Mouse (Mus musculus) limb, embryonic 15.5 days (tissue): ENCODE measurements at regions not wholly inside any gene's neighbourhood (a gene's known extent, or its start where the extent isn't known, plus 50 kb on each side); places are given as distances from the start of the nearest gene placed in this dataset.
"Not testable (repeated sequence)": the region's sequence is repeated elsewhere in the genome, so short reads cannot be mapped to it uniquely, and the experiment has no call there.

ENCODE experiments used
- ATAC-seq: fragments of 200-750 bp; cut with Nextera tagmentation; 2 replicates; pipeline ENCODE4 v1.8.0; 2017; ENCODE audit warnings: low read depth, moderate TSS enrichment; ENCODE audit not compliant: insufficient number of reproducible peaks, low FRiP score, low TSS enrichment
- H3K27ac ChIP-seq: fragments of 300-500 bp; sonication (generic); 2 replicates; pipeline ENCODE4 v1.5.1; 2015; ENCODE audit warnings: moderate library complexity, mild to moderate bottlenecking, inconsistent platforms
- H3K27me3 ChIP-seq: fragments of 300-500 bp; sonication (generic); 2 replicates; pipeline ENCODE4 v1.6.1; 2015; ENCODE audit warnings: inconsistent platforms
- H3K36me3 ChIP-seq: fragments of 300-500 bp; sonication (generic); 2 replicates; pipeline ENCODE4 v1.6.1; 2015; ENCODE audit warnings: inconsistent platforms
- H3K4me1 ChIP-seq: fragments of 300-500 bp; sonication (generic); 2 replicates; pipeline ENCODE4 v1.6.1; 2015; ENCODE audit warnings: inconsistent platforms
- H3K4me2 ChIP-seq: fragments of 300-500 bp; sonication (generic); 2 replicates; pipeline ENCODE4 v1.6.1; 2015; ENCODE audit warnings: mild to moderate bottlenecking, inconsistent platforms
- H3K4me3 ChIP-seq: fragments of 300-500 bp; sonication (generic); 2 replicates; pipeline ENCODE4 v1.5.1; 2015; ENCODE audit warnings: mild to moderate bottlenecking, inconsistent platforms
- H3K9ac ChIP-seq: fragments of 300-500 bp; sonication (generic); 2 replicates; pipeline ENCODE4 v1.6.1; 2015; ENCODE audit warnings: inconsistent platforms
- H3K9me3 ChIP-seq: fragments of 300-500 bp; sonication (generic); 2 replicates; pipeline ENCODE4 v1.6.1; 2016; ENCODE audit warnings: inconsistent platforms
- WGBS: fragments of 180-500 bp; shearing (Covaris S2); methylation state at CpG from one replicate; pipeline ENCODE4 v1.1.7; 2015; 5-methylcytosine and 5-hydroxymethylcytosine counted together

DNA sequence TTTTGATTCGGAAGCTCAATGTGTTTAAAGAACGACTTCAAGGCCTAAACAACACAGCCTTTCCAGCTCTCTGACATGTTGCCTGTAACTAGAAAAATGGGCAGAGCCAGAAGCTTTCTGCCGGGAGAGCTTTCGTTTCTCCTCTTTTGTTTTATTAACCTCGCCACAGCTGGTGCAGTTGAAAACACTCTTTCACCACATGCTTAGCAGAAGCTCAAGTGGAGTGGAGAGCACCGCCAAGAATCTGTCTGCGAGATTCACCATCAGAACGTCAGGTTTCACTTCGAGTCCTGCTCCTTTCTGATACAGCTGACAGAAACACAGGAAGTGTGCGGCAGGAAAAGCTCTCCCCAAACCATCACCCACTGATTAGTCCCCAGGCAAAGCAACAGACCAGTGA is 100.1 kb downstream of the Rps12 start:
- no peaks in the 10 kb centered on the region for H3K9me3 ChIP-seq
- no peak overlapping the region for H3K9ac ChIP-seq
- WGBS: 30% methylated on average over 10 of the region's 10 CpGs
- H3K4me1 ChIP-seq: peaks cover 7% of the 10 kb centered on the region; the same call in 1 of the 2 replicates
- no peak for ATAC-seq
- H3K27ac ChIP-seq: 0 out of 2 replicates have a peak overlapping the region, but pooled peaks have one; percentile 43
- 0 out of 2 replicates have a peak overlapping the region, but pooled peaks have one; percentile 12 for H3K4me2 ChIP-seq
- 0 out of 2 replicates have a peak overlapping the region, but pooled peaks have one; percentile 10 for H3K4me3 ChIP-seq
- no peaks in the 10 kb centered on the region for H3K27me3 ChIP-seq
- no peaks in the 10 kb centered on the region for H3K36me3 ChIP-seq

DNA sequence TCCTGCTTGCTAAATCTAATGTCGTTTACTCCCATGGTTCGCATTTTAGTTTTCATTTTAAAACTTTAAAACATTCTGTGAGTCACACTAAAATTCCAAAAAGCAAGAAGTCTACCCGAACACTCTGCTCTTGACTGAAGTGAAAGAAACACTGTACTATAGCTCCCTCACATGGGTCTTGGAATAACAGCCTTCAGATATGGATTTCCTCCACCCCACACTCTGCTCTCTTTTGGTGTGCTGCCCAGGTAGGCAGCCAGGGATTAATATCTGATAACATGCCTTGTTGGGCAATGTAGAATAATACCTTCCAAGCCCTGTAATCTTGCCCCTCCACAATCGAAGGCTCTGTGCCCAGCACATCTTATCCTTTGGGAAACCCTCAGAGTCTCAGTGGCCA is 104.0 kb downstream of the Rps12 start:
- ATAC-seq: no peak
- WGBS: 70% methylated on average over 4 of the region's 4 CpGs

DNA sequence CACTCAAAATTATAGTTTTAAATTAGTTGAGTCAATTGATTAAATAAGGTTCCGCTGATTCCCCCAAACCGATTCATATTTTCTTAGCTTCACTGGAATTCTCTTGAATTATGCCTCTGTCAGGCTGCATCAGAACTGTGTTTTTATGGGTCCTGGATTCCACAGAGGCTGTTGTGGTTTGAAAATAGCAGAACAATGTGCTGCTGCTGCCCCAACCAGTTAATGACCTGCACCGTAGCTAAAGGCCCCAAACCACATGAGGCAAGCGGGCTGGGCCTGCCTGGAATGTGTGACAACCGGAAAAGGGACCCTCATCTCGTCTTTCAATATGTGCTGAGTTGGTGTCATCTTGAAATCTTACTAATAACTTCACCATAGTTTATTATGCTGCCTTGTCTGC is 111.2 kb downstream of the Rps12 start:
- H3K9me3 ChIP-seq: no peaks in the 10 kb centered on the region
- H3K4me1 ChIP-seq: peaks cover 18% of the 10 kb centered on the region
- ATAC-seq: no peak
- H3K27me3 ChIP-seq: no peaks in the 10 kb centered on the region
- no peak overlapping the region for H3K4me2 ChIP-seq
- H3K27ac ChIP-seq: no peak overlapping the region
- no peak overlapping the region for H3K9ac ChIP-seq
- no peak overlapping the region for H3K4me3 ChIP-seq
- 33% methylated on average over 6 of the region's 6 CpGs for WGBS
- H3K36me3 ChIP-seq: no peaks in the 10 kb centered on the region

More for the DNA sequence above, 104.0 kb downstream of the Rps12 start:
- Histone ChIP-seq H3K4me3 (no peak overlapping the region), H3K4me1 (peaks cover 7% of the 10 kb centered on the region; the same call in 1 of the 2 replicates), H3K27me3 (no peaks in the 10 kb centered on the region), H3K27ac (no peak overlapping the region), H3K4me2 (no peak overlapping the region), H3K36me3 (no peaks in the 10 kb centered on the region), H3K9ac (no peak overlapping the region), H3K9me3 (no peaks in the 10 kb centered on the region)

DNA sequence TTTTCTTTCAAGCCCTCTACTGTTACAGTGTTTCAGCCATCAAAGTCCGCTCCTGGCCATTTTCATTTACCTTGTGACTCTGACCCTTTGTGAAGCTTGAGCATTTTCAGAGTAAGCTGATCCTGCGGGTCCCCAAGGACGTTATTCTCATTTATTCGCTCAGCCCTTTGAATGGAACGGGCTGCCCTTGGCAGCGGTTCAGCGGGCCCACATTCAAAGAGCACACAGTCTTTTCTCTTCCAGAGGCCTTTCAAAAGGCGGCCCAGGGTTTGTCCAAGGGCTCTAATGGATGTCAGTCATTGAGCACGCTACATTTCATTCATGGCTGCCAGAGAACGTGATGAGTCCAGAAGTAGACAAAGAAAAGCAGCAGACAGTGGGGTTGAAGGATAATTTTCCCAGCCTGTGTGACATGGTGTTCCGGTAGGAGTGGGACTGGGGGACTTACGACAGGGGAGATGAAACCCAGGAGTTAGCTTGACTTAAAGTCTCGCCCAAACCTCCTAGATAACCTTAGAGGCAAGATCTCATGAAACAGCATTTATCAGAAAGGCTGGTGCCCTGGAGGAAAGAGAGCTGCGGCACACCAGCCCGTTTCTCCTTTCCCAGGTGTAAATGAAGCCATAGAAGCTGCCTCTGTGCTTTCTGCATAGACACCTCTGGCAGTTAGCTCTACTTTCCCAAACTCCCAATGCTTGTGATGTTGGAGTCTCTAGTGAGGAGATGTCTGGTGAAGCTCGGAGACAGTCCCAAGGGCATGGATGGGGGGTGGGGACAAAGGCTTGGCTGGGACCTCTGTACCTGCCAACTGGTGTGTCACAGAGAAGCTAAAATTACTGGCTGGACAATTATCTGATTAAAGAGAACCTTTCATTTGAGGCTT is 112.2 kb downstream of the Rps12 start:
- no peaks in the 10 kb centered on the region for H3K36me3 ChIP-seq
- H3K4me2 ChIP-seq: no peak overlapping the region
- H3K27ac ChIP-seq: no peak overlapping the region
- H3K27me3 ChIP-seq: no peaks in the 10 kb centered on the region
- no peaks in the 10 kb centered on the region for H3K9me3 ChIP-seq
- H3K9ac ChIP-seq: no peak overlapping the region
- WGBS: 50% methylated on average over 16 of the region's 16 CpGs
- peaks cover 18% of the 10 kb centered on the region for H3K4me1 ChIP-seq
- no peak overlapping the region for H3K4me3 ChIP-seq
- no peak for ATAC-seq

DNA sequence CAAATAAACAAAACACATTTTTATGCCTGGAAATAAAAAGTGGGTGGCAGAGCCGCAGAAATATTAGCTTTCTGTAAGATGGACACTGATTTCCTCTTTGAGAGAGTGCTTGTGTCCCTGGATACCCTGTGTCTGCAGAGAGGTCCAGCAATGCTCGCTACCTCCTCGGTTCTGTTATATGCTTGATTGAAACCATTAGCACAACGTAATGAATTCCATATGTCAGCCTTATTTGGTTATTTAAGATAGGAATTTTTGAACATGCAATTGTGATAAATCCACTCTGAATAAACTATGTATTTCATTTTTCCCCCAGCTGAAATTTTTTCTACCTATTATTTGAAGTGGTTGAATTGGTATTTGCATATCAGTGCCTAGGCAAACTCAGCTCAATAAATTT is 114.8 kb downstream of the Rps12 start:
- H3K4me3 ChIP-seq: no peak overlapping the region
- 49% methylated on average over 4 of the region's 4 CpGs for WGBS
- no peaks in the 10 kb centered on the region for H3K36me3 ChIP-seq
- H3K27me3 ChIP-seq: no peaks in the 10 kb centered on the region
- no peak for ATAC-seq
- peaks cover 18% of the 10 kb centered on the region for H3K4me1 ChIP-seq
- no peak overlapping the region for H3K4me2 ChIP-seq
- H3K9ac ChIP-seq: no peak overlapping the region
- no peaks in the 10 kb centered on the region for H3K9me3 ChIP-seq
- H3K27ac ChIP-seq: no peak overlapping the region

DNA sequence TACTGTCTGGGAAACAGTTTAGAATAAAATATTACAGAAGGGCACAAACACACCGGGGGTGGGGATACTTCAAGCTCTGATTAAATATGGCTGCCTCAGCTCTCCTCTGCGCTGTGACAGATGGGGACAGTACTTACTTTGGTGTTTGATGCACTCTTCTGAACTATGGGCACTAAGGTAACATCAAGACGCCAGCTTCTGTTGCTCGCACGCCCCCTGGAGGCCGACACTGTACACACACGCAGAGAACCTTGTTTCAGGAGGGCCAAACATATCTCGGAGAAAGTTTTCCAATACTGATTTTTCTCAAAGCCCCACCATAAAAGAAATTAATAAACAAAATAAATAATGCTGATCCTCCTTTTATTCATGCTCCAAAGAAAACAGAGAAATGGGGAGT is 115.6 kb downstream of the Rps12 start:
- no peak overlapping the region for H3K4me3 ChIP-seq

DNA sequence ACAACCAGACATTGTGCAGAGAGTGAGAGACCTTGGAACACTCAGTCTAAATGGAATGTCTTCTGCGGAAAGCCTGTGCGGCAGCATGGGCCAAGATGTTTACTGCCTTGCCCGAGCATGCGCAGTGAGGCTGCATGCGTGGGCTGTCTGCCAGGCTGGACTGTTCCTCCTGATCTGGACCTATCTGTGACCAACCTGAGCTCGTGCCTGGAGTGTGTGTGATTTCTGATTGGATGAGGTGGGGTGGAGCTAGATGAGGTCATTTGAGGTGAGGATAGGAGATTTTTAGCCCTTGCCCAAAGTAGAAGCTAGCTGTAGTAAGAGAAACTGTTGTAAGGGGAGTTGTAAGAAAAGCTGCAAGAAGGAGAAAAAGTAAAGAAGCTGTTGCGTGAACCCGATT is 121.2 kb downstream of the Rps12 start:
- not testable (repeated sequence) for H3K9me3 ChIP-seq, ATAC-seq, H3K4me3 ChIP-seq, H3K27me3 ChIP-seq, H3K4me1 ChIP-seq, H3K9ac ChIP-seq, H3K36me3 ChIP-seq, H3K4me2 ChIP-seq, H3K27ac ChIP-seq
- 74% methylated on average over 8 of the region's 8 CpGs for WGBS

More for the DNA sequence above, 115.6 kb downstream of the Rps12 start:
- Histone ChIP-seq H3K9me3 (no peaks in the 10 kb centered on the region), H3K4me2 (no peak overlapping the region), H3K36me3 (no peaks in the 10 kb centered on the region), H3K9ac (no peak overlapping the region), H3K27me3 (no peaks in the 10 kb centered on the region), H3K4me1 (peaks cover 11% of the 10 kb centered on the region), H3K27ac (no peak overlapping the region)
- no peak for ATAC-seq
- 21% methylated on average over 8 of the region's 8 CpGs for WGBS

DNA sequence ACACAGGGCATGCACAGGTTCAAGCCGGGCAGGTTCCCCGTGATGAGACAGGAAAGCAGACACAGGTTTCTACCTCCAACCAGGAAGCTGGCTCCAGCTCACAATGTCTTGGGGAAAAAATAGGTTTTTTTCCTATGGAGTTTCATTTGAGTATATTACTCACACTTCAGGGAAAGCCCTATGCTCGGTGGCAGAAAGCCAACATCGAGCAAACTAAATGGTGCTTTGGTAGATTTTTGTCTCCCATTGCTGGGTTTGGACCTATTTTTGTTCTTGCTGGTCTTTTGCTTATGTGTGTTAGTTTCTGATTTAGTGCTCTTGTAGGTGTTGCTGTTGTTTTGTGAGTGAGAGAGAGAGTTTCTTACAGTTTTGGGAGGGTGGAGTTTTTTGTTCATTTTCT is 160.9 kb downstream of the Rps12 start:
- no peaks in the 10 kb centered on the region for H3K9me3 ChIP-seq
- no peaks in the 10 kb centered on the region for H3K36me3 ChIP-seq
- 71% methylated on average over 4 of the region's 4 CpGs for WGBS
- no peak for ATAC-seq
- H3K9ac ChIP-seq: no peak overlapping the region
- no peaks in the 10 kb centered on the region for H3K27me3 ChIP-seq
- no peak overlapping the region for H3K27ac ChIP-seq
- no peak overlapping the region for H3K4me2 ChIP-seq
- no peaks in the 10 kb centered on the region for H3K4me1 ChIP-seq
- H3K4me3 ChIP-seq: no peak overlapping the region

DNA sequence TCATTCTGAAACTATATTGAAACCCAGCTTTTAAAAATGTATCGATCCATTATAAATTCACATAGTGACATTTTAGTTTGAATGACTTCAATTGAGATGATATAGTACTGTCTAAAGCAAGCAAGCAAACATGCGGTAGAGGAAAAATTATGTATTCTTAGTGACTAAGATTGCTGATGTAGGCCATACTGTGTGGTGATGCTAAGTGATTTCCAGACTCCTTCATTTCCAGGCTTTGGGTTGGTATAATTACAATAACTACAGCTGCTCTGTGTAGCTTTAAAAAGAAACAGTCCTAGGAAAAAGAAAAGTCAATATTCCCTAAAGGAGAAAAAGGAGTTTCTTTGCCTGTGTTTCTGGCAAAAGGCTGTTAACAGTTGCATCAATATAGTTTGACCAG is 175.0 kb downstream of the Rps12 start:
- no peaks in the 10 kb centered on the region for H3K27me3 ChIP-seq
- H3K4me1 ChIP-seq: peaks cover 10% of the 10 kb centered on the region
- WGBS: 82% methylated on average over 2 of the region's 2 CpGs
- H3K9me3 ChIP-seq: no peaks in the 10 kb centered on the region
- no peaks in the 10 kb centered on the region for H3K36me3 ChIP-seq
- H3K27ac ChIP-seq: no peak overlapping the region
- H3K4me3 ChIP-seq: no peak overlapping the region
- no peak overlapping the region for H3K9ac ChIP-seq
- no peak overlapping the region for H3K4me2 ChIP-seq
- no peak for ATAC-seq

DNA sequence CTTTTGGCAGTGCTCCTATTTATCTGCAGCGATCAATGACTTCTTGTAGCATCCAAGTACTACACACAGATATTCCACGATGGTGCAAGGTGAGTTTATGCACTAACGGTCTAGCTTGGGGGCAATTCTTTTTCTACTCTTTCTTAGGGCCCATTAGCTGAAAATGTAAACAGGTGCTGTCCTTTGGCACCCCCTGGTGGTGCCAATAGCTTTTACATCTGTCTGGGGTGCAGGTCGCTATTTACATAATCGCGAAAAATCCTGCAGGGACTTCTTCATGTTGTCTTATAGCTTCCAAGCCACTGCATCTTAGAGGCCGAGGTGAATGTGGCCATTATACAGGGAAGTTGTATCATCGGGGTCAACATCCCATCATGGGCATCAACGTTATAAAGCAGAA is 175.9 kb downstream of the Rps12 start:
- ATAC-seq: no peak
- WGBS: 30% methylated on average over 9 of the region's 9 CpGs

DNA sequence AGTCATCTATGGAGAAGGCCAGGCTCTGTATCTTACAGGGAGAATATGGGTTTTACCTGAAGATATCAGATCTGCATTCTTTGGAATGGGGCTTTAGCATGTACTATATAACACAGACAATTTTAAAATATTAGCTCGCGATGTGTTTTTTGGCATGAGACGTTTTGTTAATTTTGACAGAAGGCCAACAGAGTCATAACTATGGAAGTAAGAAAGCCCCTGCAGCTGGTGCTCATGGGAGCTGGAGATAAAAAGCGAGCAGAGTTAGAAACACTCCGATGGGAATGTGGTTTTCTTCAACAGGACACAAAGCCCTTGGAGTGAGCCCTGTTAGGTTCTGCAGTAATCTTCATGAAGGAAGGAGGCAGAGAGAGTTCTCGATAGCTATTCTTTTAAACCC is 176.6 kb downstream of the Rps12 start:
- no peak overlapping the region for H3K4me2 ChIP-seq
- H3K4me3 ChIP-seq: no peak overlapping the region
- no peaks in the 10 kb centered on the region for H3K9me3 ChIP-seq
- 55% methylated on average over 6 of the region's 6 CpGs for WGBS
- H3K4me1 ChIP-seq: peaks cover 10% of the 10 kb centered on the region
- no peaks in the 10 kb centered on the region for H3K27me3 ChIP-seq
- H3K27ac ChIP-seq: no peak overlapping the region
- no peak for ATAC-seq
- H3K36me3 ChIP-seq: no peaks in the 10 kb centered on the region
- H3K9ac ChIP-seq: no peak overlapping the region

More for the DNA sequence above, 175.9 kb downstream of the Rps12 start:
- Histone ChIP-seq H3K4me1 (peaks cover 10% of the 10 kb centered on the region), H3K27ac (no peak overlapping the region), H3K27me3 (no peaks in the 10 kb centered on the region), H3K9ac (no peak overlapping the region), H3K4me3 (no peak overlapping the region), H3K36me3 (no peaks in the 10 kb centered on the region), H3K9me3 (no peaks in the 10 kb centered on the region), H3K4me2 (no peak overlapping the region)

DNA sequence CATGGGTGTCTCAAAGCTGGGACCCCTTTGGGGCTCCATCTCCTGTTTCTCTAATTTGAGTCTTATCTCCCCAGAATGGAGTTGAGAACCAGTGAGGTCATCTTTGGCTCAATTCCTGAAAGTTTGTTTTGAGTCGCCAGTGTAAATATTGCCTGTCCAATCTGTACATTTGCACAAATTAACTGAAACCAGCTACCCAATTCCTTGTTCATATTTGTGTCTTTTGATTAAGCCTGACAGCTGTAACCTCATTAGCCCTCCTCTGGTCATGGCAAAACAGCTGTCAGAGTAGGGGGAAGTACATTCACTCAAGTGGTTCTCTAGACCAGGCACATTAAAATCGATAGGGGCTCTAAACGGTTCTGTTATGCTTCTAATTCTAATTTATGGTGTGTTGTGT is 177.0 kb downstream of the Rps12 start:
- Histone ChIP-seq H3K27ac (no peak overlapping the region), H3K27me3 (no peaks in the 10 kb centered on the region), H3K4me2 (no peak overlapping the region), H3K36me3 (no peaks in the 10 kb centered on the region), H3K9ac (no peak overlapping the region), H3K4me1 (peaks cover 10% of the 10 kb centered on the region), H3K4me3 (no peak overlapping the region), H3K9me3 (no peaks in the 10 kb centered on the region)
- no peak for ATAC-seq
- 39% methylated on average over 3 of the region's 3 CpGs for WGBS
